Mouse (Mus musculus) spleen, postnatal 36 days (tissue): ENCODE results near the gene Xrcc4.
A peak's percentile ranks its signal among the peaks of the same experiment; 100 is the strongest.
"Not testable (repeated sequence)": the region's sequence is repeated elsewhere in the genome, so short reads cannot be mapped to it uniquely, and the experiment has no call there.

ENCODE experiments used
- DNase-seq, 2 experiments: peaks; one replicate each; pipeline ENCODE4 v3.0.0; 2022; ENCODE audit warnings: low spot score in 2 of 2, mixed read lengths in 1 of 2

Gene Xrcc4

DNA sequence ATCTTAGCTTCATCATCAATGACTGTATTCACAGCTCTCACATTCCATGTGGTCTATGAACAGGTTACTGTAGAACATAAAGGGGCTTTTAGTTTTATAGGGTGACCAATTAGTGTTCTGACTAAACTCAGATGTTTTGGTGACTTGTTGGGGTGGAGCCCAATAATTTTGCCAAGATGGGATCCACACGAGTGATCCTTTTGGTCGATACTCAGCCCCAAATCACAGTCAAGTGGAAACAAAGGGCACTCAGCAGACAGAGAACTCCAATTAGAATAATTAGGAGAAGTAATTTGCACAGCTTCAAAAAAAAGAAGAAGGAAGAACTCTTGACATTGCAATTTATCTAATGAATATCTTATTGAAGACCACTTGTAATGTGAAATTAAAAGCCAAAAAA, 274.9 kb downstream of the Xrcc4 start:
- DNase-seq: no peak

DNA sequence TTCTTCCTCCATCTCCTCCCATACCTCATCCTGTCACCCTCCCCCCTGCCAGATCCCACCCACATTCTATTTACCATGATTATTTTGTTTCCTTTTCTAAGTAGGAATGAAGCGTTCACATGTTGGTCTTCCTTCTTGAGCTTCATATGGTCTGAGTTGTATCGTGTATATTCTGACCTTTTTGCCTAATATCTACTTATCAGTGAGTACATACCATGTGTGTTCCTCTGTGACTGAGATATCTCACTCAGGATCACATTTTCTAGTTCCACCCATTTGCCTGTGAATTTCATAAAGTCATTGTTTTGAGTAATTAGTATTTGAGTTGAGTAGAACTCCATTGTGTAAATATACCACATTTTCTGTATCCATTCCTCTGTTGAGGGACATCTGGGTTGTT, 277.2 kb downstream of the Xrcc4 start:
- no peak for DNase-seq

DNA sequence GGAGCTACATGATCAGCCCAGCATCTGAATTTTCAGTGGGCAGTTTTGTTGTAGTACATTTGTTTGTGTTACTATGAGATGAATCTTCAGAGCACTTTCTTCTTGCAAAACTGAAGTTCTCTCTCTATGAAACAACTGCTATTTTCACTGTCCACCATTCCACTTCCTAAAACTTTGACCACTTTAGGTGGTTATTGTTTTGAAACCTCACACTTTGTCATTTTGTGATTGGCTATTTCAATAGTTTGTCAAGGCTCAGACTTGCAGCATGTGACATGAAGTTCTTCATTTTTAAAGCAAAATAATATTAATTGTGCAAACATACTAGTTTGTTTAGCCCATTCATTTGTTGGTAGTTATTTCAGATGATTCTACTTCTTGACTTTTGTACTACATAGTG, 280.4 kb downstream of the Xrcc4 start:
- DNase-seq: no peak

DNA sequence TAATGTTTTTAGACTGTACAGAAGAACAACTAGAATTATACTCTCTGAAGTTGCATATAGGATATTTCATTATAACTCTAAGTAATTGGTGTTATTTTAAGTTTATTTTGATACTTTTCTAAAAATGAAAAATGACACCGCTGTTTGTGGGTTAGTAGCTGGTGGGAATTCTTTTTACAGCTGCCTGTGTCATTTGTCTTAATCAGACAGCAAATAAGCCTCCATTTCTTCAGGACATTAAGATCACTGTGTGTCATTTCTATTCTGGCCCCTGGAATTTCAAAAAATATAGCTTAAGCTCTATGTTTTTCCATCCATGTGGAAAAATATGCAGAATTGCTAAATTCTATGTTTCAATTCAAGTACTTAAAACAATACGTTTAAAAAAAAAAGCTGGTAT, 287.5 kb downstream of the Xrcc4 start:
- DNase-seq: no peak

DNA sequence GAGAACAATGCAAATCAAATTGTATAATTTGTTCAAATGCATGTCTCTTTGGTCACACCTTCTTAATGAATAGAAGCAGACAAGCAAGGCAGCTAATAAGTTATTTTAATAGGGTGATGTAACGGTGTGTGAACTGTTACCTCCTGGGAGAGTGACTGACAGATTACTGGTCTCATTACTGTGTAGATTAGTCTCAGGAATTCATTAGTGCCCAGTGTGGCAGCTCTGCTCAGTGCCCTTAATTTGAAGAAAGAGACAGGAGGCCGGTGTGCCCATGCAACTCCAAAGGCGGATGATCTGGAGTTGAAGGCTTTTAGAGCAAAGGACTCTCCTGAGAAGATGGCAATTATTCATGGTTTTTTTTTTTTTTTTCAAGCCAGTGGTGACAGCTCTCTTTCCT, 291.7 kb downstream of the Xrcc4 start:
- DNase-seq: no peak

DNA sequence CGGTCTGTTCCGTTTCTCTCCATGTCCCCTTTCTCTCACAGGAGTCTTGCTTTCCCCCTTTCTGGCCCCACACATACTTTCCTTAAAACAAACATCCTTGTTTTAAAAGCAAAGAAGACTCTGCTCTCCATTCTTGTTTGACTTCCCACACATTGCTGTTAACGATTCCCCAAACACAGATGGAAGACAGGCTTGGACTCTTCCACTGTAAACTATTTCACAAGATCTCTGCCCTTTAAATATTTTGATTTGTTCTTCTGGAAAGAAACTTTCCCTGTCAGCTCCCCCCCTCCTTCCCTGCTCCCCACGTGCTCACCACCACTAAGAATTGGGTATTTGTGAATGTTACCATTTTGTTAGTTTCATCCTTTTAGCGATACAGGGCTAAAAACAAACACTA, 297.9 kb downstream of the Xrcc4 start:
- no peak for DNase-seq

DNA sequence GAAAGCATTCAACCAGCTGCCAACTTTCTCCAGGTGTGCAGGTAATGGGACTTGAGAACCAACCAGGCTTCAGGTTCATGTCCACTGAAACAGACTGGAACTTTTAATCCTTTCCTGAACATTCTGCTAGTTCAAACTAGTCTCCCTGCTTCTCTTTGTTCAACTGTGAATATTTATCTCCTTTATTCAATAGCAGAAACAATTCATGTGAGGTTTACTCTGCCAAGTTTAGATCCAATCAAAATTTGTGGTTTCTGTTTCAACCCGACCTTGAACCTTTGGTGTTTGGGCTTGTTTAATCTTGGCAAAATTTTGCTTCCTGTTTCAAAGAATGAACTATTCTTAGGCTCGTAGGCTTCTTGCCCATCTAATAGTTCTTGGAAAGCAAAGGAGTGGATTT, 306.5 kb downstream of the Xrcc4 start:
- no peak for DNase-seq

DNA sequence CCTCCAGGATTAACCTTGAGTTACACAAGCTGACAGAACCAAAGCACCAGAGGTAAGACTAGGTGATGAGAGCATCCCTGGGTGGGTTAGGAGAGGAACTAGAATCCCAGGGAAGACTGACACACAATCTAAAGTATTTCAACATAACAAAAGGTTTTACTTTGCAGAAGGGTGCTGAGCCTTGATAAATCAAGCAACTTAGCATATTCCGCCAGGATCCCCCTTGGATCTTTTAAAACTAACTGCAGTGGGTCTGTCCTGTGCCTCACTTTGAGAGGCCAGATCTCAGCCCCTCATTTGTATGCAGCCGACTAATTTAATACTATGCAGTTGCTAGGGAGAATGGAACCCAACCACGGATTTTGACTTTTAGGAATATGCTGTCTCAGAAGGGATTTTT, 309.1 kb downstream of the Xrcc4 start:
- no peak for DNase-seq

DNA sequence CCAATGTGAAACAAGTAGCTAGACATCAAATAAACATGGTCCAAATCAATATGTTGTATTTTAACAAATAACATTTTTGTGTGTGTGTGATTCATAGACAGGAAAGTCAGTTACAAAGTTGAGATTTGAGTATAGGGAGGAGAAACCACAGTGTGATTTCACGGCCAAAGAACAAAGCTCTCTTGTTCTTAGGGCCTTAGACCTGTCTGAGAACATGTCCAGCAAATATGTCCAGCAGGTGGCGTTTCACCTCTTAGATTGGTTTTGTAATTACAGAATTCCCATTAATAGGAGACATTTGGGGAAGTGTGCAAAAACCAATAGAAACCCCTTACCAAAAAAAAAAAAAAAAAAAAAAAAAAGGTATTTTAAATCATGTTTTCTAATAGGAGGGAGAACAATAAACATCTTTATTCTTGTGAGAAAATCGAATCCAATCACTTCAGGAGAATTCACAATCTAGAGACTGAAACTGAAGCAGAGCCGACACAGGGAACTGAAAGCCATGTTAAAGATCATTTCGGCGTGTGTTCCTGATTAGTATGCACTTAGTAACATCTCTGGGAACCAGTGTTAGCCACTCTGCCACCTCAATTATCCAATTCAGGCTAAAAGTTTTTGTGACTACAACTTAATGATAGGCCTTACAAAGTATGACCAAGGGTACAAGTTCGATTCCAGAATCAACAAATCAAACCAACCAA, 310.0 kb downstream of the Xrcc4 start:
- no peak for DNase-seq

DNA sequence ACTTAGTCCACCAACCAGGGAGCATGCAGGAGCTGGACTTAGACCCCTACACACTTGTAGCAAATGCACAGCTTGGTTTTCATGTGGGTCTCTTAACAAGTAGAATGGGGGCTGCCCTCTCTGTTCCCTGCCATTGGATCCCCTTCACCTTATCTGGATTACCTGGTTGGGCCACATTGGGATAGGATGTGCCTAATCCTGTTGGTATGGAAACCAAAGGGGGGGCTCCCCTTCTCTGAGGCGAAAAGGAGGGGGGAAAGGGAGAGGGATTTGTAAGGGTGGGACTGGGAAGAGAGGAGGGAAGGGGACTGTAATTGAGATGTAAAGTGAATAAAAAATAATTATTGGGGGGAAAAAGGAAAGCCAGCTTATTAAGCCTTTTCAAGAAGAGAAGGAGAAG, 311.6 kb downstream of the Xrcc4 start:
- DNase-seq: no peak

DNA sequence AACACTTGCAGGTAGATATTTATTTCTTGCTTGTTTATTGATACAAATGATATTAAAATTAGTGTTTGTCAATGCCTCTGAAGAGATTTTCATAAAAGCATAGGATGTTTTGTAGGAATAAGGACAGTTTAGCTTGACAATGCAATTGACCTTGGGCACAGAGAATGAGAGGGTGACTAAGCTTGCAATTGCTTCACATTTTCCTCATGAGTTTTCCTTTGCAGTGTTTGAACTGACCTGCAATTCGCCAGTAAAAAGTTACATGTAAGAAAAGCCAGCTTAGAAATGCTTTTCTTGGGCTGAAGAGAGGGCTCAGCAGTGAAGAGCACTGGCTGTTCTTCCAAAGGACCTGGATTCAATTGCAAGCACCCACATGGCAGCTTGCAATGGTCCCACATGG, 312.3 kb downstream of the Xrcc4 start:
- no peak for DNase-seq

DNA sequence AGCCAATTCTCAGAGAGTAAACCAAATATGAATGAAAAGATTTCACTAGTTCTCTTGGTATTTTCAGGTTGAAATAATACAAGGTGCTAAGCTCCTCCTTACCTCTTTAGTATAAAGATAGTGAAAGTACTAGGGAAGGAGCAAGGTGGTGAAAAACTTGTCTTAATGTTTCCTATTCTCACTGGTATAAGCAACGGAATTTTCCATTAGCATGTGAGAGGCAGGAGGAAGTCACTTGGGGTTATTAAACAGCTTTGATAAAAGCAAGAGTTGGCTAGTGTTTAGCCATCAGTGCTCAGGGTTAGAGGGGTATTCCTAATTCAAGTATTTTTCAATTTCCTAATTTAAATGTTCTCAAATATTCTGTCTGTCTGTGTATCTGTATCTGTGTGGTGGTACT, 322.9 kb downstream of the Xrcc4 start:
- DNase-seq: no peak

DNA sequence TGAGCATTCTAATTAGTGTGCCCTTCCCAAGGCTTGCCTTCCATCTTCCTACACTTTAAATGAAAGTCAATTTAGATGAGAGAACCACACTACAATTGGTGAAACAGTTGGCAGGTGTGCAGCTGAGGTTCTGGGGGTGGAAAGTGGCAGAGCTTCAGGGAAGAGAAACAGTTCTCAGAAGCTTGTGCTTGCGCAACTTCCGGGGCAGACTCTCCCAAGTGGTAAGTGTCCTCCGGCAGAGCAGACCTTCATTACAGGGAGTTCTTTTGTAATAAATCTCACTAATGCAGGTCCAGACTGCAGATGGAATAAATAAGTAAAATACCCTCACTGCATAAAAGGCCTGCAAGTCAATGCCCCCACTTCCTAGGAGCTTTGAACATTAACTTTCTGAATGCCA, 323.4 kb downstream of the Xrcc4 start:
- no peak for DNase-seq

DNA sequence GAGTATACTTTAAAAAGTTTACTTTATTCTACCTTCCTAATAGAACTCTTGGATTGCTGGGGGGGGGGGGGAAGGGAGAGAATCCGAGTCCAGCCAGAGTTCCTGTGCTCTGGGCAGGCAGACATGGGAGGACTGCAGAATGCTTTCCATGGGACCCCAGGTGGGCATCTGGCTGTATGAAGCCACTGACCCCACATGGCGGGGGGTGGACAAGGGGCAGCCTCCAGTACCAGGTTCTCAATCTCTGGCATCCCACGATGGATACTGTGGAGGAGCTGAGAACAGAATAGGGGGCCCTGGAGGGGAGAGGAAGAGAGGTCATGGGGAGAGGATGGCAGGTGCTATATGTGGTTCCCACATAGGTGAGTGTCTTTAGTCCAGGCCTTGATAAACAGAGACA, 327.1 kb downstream of the Xrcc4 start:
- no peak for DNase-seq

DNA sequence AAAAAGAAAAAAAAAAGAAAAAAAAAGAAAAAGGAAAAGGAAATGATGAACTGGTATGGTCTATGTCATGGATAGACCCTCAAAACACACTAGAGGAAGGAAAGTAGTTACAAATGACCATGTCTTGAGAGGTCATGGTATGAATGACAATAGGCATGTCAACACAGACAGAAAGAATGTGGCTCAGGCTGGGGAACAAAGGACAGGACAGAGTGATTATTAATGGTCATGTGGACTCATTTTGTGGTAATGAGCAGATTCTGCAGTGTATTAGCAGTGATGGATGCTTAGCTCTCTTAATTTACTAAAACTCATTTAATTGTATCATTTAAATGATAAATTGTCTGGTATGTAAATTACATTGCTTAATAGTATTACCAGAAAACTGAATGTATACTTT, 333.1 kb downstream of the Xrcc4 start:
- DNase-seq: no peak

DNA sequence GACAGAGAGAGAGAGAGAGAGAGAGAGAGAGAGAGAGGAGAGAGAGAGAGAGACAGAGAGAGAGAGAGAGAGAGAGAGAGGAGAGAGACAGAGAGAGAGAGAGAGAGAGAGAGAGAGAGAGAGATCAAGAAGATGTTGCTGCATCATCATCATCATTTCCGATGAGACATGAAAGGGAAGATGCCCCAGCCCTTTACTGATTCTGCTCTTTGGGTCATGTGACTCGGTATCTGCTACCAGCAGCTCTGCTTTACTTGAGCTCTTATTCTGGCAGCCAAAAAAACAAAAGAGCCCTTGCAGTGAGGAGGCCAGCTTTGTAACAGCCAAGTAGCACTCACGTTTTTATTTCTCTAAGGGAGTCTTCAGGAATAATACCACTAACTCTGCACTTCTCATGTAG, 338.8 kb downstream of the Xrcc4 start:
- DNase-seq: not testable (repeated sequence)

DNA sequence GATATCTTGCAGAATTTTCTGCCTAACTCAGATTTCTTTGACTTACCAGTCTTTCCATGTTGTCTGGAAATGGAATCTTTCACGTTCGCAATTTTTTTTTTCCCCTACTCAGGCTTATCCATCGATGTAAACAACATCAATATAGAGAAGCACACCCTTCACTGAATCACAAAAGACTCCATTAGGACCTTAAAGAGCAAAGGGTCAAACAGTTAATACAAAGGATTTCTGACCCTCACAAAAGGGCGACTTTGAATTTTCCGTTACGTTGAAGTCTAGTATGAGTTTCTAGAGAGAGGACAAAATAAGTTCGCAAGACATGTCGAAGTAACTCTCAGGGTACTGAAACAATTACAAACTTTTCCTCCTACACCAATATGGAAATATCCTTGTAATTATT, 346.2 kb downstream of the Xrcc4 start:
- DNase-seq: no peak

DNA sequence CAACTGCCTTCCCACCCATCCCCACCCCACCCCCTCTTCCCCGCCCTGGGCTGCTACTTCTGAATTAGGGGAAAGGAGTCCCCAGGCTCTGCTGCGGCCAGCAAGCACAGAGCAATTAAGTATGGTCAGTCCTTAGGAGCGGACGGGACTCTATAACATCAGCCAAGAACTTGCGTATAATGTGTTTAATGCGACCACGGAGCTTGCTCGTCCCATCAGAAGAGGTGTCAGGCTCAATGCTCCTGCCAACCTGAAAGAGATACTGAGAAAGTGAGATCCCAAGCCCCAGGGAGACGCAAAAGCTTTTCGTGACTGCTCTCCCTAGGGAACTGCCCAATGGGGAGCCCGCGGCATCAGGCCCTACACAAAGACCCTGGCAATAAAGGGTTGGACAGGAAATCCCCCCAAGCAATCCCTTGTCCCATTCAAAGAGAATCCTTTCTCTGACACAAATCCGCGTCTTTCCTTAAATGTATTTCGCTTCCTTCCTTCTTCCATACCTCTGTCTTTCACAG, 346.7 kb downstream of the Xrcc4 start:
- DNase-seq: no peak

DNA sequence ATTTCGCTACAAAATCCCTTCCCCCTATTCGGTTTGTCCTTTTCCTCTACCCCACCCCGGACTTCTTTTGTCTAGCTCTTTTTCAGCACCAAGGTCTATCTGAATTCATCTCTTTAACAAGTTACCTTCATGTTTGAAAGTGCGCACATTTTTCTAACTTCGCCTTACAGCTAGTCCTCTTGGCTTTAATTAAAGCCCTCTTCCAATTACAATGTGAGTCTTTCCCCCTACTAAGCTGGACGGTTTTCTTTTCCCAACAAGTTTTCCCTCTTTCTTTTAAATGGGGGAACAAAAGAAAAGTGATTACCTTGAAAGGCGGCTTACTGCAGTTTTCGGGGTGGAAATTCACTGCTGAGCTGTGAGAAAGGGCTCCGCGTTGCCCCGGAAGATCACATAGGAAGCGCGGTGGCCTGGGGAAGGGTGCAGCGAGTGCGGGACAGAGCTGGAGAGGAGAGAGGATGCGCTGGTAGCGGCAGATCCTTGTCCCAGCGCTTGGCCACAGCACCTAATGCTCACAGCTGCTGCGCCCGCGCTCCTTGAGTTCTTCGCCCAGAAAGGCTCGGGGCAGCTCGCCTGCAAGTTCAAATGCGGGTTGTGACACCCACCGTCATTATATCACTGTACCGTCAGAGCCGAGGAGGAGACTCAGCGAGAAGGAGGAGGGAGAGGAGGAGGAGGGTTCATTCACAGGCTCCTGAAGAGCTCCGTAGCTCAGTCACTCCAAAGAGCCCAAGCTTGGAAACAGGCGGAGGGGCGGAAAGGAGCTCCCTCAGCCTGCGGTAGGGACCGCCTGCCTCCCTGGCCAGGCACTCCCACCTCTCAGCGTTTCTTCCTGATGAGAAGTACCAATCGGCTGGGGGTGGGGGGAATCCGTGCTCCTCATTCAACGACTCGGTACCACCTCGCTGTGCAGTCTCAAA, 347.4 kb downstream of the Xrcc4 start, which contains the start of gene Vcan:
Gene Vcan, minus strand, starts transcription at position 744 of the 920 bp plus-strand sequence.
- no peak for DNase-seq

DNA sequence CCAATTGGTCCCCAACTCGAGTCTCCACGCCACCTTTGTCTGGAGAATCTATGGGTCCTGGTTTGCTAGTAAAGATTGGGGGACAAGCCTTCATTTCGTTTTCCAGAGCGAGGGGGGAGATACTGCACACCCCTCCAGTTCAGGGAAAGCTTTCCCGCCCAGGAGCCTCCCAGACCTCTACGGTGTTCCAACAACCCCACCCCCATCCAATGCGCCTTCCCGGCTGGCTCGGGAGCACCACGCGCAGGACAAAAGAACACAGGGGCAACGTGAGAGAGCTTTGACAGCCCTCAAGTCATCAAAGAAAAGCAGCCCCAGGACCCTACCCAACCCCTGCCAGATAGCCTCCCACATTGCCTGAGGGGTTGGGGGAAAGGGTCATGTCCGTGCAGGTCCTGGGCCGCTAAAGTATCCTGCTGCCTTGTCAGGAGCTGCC, 348.3 kb downstream of the Xrcc4 start:
- no peak for DNase-seq

DNA sequence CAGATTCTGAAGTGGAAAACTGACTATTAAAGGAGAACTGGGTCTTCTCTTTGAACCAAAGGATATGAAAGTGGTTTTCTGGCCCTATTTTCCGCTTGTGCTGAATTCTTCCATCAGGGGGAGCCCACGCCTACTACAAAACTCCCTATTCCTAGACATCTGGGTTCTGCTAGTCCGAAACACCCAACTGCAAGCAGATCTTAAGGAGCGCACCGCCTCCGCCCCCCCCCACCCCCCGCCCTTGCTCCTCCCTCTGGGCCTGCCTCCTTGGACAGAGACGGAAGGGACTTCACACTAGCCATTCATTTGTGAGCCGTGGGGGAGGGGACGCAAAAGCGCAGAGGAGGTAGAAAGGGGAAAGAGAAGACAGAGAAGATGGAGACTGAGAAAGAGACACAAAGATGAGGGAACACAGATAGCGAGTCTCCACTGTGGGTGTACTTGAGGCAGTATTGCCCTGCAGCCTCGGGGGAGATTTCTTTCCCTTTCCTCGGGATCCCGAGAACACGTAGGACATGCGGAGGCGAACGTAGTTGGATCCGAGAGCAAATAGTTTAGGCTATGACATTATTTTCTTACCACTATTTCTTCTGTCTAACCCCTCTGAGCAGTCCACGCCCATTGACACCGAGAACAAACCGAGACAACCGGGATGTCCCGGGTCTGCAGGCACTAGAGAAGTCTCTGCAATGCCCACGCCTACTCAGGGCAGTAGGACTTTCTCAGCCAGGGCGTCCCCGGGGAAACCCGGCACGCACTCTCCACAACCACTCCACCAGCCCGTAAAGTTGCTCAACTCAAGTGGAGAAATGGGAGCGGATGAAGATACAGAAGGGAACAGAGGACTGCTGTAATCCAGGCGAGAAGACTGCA, 348.9 kb downstream of the Xrcc4 start:
- peak; percentile 27 to 48 for DNase-seq

DNA sequence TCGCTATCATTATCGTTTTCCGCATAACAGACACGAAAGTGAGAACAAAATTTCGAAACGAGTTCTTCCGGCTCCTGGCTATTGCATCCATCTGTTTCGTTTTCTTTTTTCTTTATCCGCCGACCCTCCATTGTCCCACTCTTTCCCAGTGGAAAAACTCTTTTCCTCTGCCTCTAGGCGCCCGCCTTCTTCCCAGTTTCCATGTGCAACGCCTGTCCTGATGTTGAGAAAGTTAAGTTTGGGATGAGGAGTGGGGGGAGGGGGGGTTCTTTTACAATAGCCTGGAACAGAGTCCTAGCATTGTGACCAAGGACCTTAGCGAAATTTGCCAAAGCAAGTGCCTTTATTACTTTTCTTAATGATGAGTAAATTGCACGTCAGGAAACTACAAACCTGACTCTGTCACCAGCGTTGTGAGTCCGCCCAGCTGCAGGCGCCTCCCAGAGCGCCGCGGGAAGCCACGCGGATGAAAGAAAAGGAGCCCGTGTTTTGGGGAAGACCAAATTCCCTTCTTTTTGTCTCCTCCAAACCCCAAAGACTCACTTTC, 349.6 kb downstream of the Xrcc4 start:
- no peak for DNase-seq
